Mouse (Mus musculus): Measurements from ENCODE around the gene Mup10.

The Mup10 gene

DNA sequence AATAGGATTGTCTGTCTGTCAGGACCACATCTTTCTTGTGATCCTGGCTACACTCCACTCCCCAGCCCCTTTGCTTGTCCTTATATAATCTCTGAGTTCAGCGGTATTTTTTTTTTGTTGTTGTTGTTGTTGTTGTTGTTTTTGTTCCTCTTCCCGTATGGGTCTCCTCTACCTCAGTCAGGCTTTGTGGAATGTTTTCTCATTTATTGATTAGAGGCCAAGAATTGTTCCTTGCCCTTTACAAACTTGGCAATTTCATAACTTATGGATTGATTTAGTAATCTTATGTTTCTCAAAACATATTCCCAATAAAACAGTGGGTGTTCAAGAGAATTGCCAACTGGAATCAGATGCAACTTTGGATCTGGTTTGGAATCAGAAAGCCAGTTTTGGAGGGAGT is at the start of gene Mup10:
Gene Mup10 (minus strand): TSS at position 101 of the 400 bp plus-strand sequence.
- in situ Hi-C loops (cut with MboI, MseI): loop anchor here (5.0 to 10.0 kb wide), 3 partner anchors 83 to 645 kb away; partner anchors contain the start of genes Mup13 (in 2 of the 2) and Mup11 (in 1 of the 2)
